Mouse (Mus musculus): ENCODE data around the gene Opn1sw. TPM values are rescaled to one million over a fixed set of nuclear protein-coding genes. Genes with fewer than 3 reads are reported as not detected.

The Opn1sw gene
- polyA plus RNA-seq, 1 experiment from 2014 or later = 0.62 TPM

GRCm38 (mm10) chr6:29326961-29327360 is 61.3 kb downstream of the Opn1sw start:
- Histone ChIP-seq H3K4me2 (ENCODE audit: low read depth, low read length) (no peak overlapping the region), H3K4me1 (ENCODE audit: control insufficient read depth, insufficient read depth, low read length) (no peaks in the 10 kb centered on the region), H3K27ac (ENCODE audit: low read length) (no peak overlapping the region), H3K4me3 (ENCODE audit: low read length) (no peak overlapping the region), H3K27me3 (ENCODE audit: control insufficient read depth, insufficient read depth, low read length) (no peaks in the 10 kb centered on the region), H3K9me3 (replicated peaks; ENCODE audit: control insufficient read depth, low read length) (no peaks in the 10 kb centered on the region), H3K36me3 (ENCODE audit: control insufficient read depth, insufficient read depth) (no peaks in the 10 kb centered on the region), H3K9ac (ENCODE audit: low read length) (no peak overlapping the region)
- no peak for ATAC-seq (replicated peaks; ENCODE audit: extremely low read depth, insufficient read depth, low FRiP score)
- 74% methylated on average over 9 of the region's 9 CpGs for WGBS

Small RNAs within 50 kb of the gene (microRNA-seq; reads per million reads assigned to microRNA genes)
- gene Gm26220 (not detected), gene Gm44354 (not detected)

Other genes with a start within 250 kb of the Opn1sw start
- 23.5 and 26.1 TPM in 2 replicates for gene Rbm28, start 223.5 kb downstream of the Opn1sw start, polyA plus RNA-seq (2015; fragmentation: Nextera tagmentation; extraction: Ambion mirVana)
- gene Prrt4, start 208.9 kb downstream of the Opn1sw start, polyA plus RNA-seq (2015; fragmentation: Nextera tagmentation; extraction: Ambion mirVana) = 1.1 and 1.2 TPM in 2 replicates
- gene Impdh1, start 172.1 kb downstream of the Opn1sw start, polyA plus RNA-seq (2015; fragmentation: Nextera tagmentation; extraction: Ambion mirVana) = 42.7 and 48.4 TPM in 2 replicates
- 23.4 and 25.4 TPM in 2 replicates for gene Hilpda, start 116.0 kb downstream of the Opn1sw start, polyA plus RNA-seq (2015; fragmentation: Nextera tagmentation; extraction: Ambion mirVana)
- 0.29 TPM in 1 of 2 replicates, not detected in the other for gene Fam71f2, start 108.9 kb downstream of the Opn1sw start, polyA plus RNA-seq (2015; fragmentation: Nextera tagmentation; extraction: Ambion mirVana)
- not detected in 2 replicates for gene Fam71f1, start 69.3 kb downstream of the Opn1sw start, polyA plus RNA-seq (2015; fragmentation: Nextera tagmentation; extraction: Ambion mirVana)
- 403 and 405 TPM in 2 replicates for gene Calu, start 40.4 kb downstream of the Opn1sw start, polyA plus RNA-seq (2015; fragmentation: Nextera tagmentation; extraction: Ambion mirVana)
- 21.6 and 22.7 TPM in 2 replicates for gene Ccdc136, start 7.8 kb upstream of the Opn1sw start, polyA plus RNA-seq (2015; fragmentation: Nextera tagmentation; extraction: Ambion mirVana)
- 38.3 and 50.0 TPM in 2 replicates for gene Flnc, start 44.8 kb upstream of the Opn1sw start, polyA plus RNA-seq (2015; fragmentation: Nextera tagmentation; extraction: Ambion mirVana)
- gene Atp6v1f, start 79.2 kb upstream of the Opn1sw start, polyA plus RNA-seq (2015; fragmentation: Nextera tagmentation; extraction: Ambion mirVana) = 197 and 199 TPM in 2 replicates
- gene Atp6v1fnb, start 83.0 kb upstream of the Opn1sw start, polyA plus RNA-seq (2015; fragmentation: Nextera tagmentation; extraction: Ambion mirVana) = not detected in 2 replicates
- 9.2 and 9.5 TPM in 2 replicates for gene Kcp, start 119.5 kb upstream of the Opn1sw start, polyA plus RNA-seq (2015; fragmentation: Nextera tagmentation; extraction: Ambion mirVana)
- gene Irf5, start 138.2 kb upstream of the Opn1sw start, polyA plus RNA-seq (2015; fragmentation: Nextera tagmentation; extraction: Ambion mirVana) = 5.4 and 5.7 TPM in 2 replicates
- gene Tnpo3, start 221.4 kb upstream of the Opn1sw start, polyA plus RNA-seq (2015; fragmentation: Nextera tagmentation; extraction: Ambion mirVana) = 63.5 and 66.4 TPM in 2 replicates

Measured in heart, embryonic 16.5 days (tissue).